10 mouse cellular contexts compared by ENCODE assay signal in the genomic region with DNA sequence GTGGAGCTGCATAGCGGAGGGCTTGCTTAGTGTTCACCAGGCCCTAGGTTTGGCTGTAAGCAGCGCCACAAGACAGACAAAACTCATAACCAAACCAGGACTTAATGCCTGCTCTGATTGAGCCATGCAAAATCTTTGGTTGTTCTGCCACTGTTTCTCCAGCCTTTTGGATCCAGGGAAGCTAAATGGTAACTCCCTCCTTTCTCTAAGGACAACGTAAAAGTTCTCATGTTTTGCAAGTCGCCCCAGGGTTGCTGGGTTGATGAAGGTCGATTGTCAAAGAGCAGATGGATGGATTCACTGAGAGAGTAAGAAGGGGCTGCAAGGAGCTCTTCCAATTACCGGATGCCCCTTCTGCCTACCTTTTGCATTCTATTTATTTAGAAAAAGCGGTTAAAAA. TPM values are rescaled to one million over a fixed set of nuclear protein-coding genes. Genes with fewer than 3 reads are reported as not detected.
DNase-seq lines count a peak whose midpoint lies in the region; ATAC-seq and TF ChIP-seq lines count a peak whose summit lies in the region.
"Had no signal": no experiment of that assay in that cellular context is flagged by ENCODE, and none has a peak within 500 bp of the region (broad histone marks: within the 10 kb centered on the region; RNA-seq: fewer than 3 reads in every experiment).

No protein-coding gene starts in this region.

- no peak for ATAC-seq in heart, embryonic 12.5 days (ENCODE audit: insufficient number of reproducible peaks, low FRiP score)
- no peak for ATAC-seq in heart, postnatal 0 days (ENCODE audit: insufficient read depth, low read depth)

- no peak for TF ChIP-seq POLR2A in bone marrow, adult 2 months (IDR thresholded peaks at IDR 0.05; ENCODE audit: borderline replicate concordance, control insufficient read depth, low read depth, low read length)

- no peak overlapping the region for H3K27ac ChIP-seq in heart, embryonic 12.5 days (ENCODE audit: poor library complexity, severe bottlenecking)
- H3K27ac ChIP-seq in bone marrow, adult 2 months (ENCODE audit: control insufficient read depth, insufficient read depth, low read depth, low read length, poor library complexity) = peak overlapping the region; percentile 94
- H3K27ac ChIP-seq in heart, postnatal 0 days (ENCODE audit: low read depth) = peak overlapping the region; percentile 72
- H3K27ac ChIP-seq in midbrain, embryonic 10.5 days (replicated peaks) = no peak overlapping the region

- H3K27me3 ChIP-seq in heart, embryonic 12.5 days (replicated peaks) = no peaks in the 10 kb centered on the region
- no peaks in the 10 kb centered on the region for H3K27me3 ChIP-seq in heart, postnatal 0 days (ENCODE audit: control insufficient read depth, insufficient read depth, low read length)
- H3K27me3 ChIP-seq in midbrain, embryonic 10.5 days (ENCODE audit: low read depth, poor library complexity, severe bottlenecking) = peaks cover 42% of the 10 kb centered on the region
- H3K27me3 ChIP-seq: Patski had no signal

- H3K9me3 ChIP-seq in heart, embryonic 12.5 days (replicated peaks) = no peaks in the 10 kb centered on the region
- H3K9me3 ChIP-seq in heart, postnatal 0 days (replicated peaks; ENCODE audit: control insufficient read depth, low read length) = no peaks in the 10 kb centered on the region
- no peaks in the 10 kb centered on the region for H3K9me3 ChIP-seq in midbrain, embryonic 10.5 days (replicated peaks)

- 23% methylated on average over 7 of the region's 7 CpGs for WGBS in heart, embryonic 12.5 days
- 9% methylated on average over 7 of the region's 7 CpGs for WGBS in bone marrow, adult 2 months
- WGBS in heart, postnatal 0 days = 13% methylated on average over 7 of the region's 7 CpGs
- 31% methylated on average over 7 of the region's 7 CpGs for WGBS in midbrain, embryonic 10.5 days

- no peak for TF ChIP-seq CTCF in bone marrow, adult 2 months (IDR thresholded peaks at IDR 0.05; ENCODE audit: control insufficient read depth, insufficient read depth, low read length)
- no peak for TF ChIP-seq CTCF in heart, postnatal 0 days (IDR thresholded peaks at IDR 0.05; ENCODE audit: low read depth)

- no peaks in the 10 kb centered on the region for H3K36me3 ChIP-seq in heart, embryonic 12.5 days
- H3K36me3 ChIP-seq in heart, postnatal 0 days (replicated peaks; ENCODE audit: control insufficient read depth, insufficient read depth, low read length) = no peaks in the 10 kb centered on the region
- no peaks in the 10 kb centered on the region for H3K36me3 ChIP-seq in midbrain, embryonic 10.5 days

- H3K9ac ChIP-seq in heart, embryonic 12.5 days = peak overlapping the region; percentile 78
- H3K9ac ChIP-seq in heart, postnatal 0 days (replicated peaks; ENCODE audit: low read depth, low read length) = peak overlapping the region; percentile 76

- peak overlapping the region; percentile 84 for H3K4me2 ChIP-seq in heart, embryonic 12.5 days
- H3K4me2 ChIP-seq in heart, postnatal 0 days (ENCODE audit: low read depth, low read length) = peak overlapping the region; percentile 89

- H3K4me3 ChIP-seq in heart, embryonic 12.5 days = peak overlapping the region; percentile 63
- H3K4me3 ChIP-seq in bone marrow, adult 2 months (replicated peaks; ENCODE audit: control insufficient read depth, low read depth, low read length) = peak overlapping the region; percentile 73
- peak overlapping the region; percentile 81 for H3K4me3 ChIP-seq in heart, postnatal 0 days (ENCODE audit: low read depth, low read length)
- peak overlapping the region; percentile 80 for H3K4me3 ChIP-seq in midbrain, embryonic 10.5 days

- no peak for TF ChIP-seq EP300 in heart, postnatal 0 days (IDR thresholded peaks at IDR 0.05; ENCODE audit: low read depth)

- DNase-seq in heart, postnatal 4 days = no peak
- DNase-seq in heart, postnatal 0 days (ENCODE audit: low spot score) = no peak
- peak; percentile 12 for DNase-seq in midbrain, embryonic 10.5 days (ENCODE audit: low spot score)
- no peak for DNase-seq in layer of hippocampus, postnatal 14 days (ENCODE audit: low spot score in 2 of 2)
- DNase-seq in layer of hippocampus, adult 9-11 months = no peak
- DNase-seq in B cell, adult 2 months = no peak

- H3K4me1 ChIP-seq in heart, embryonic 12.5 days (replicated peaks) = peaks cover 28% of the 10 kb centered on the region
- no peaks in the 10 kb centered on the region; the same call in 1 of the 2 replicates for H3K4me1 ChIP-seq in bone marrow, adult 2 months (ENCODE audit: control insufficient read depth, insufficient read depth, low read length)
- H3K4me1 ChIP-seq in heart, postnatal 0 days (ENCODE audit: control insufficient read depth, insufficient read depth) = peaks cover 32% of the 10 kb centered on the region
- H3K4me1 ChIP-seq in midbrain, embryonic 10.5 days = peaks cover 39% of the 10 kb centered on the region

RNA-seq across cellular contexts. Expression of a gene that starts 3.8 kb away (rescaled TPM):
- 4.1 and 5.9 TPM in 2 replicates for polyA plus RNA-seq in heart, embryonic 12.5 days (2016; fragmentation: Nextera tagmentation; extraction: Ambion mirVana)
- total RNA-seq in heart, postnatal 4 days (2021) = 10 to 100 TPM; 20.8 to 22.6 TPM
- polyA plus RNA-seq in bone marrow, adult 2 months (2011; ENCODE audit: insufficient read depth, insufficient read length, low replicate concordance, missing spikeins) = 195 and 311 TPM in 2 replicates
- 23.5 and 31.1 TPM in 2 replicates for total RNA-seq in heart, postnatal 0 days (2014; rRNA removed; ENCODE audit: low replicate concordance)
- 19.3 and 21.5 TPM in 2 replicates for polyA plus RNA-seq in heart, postnatal 0 days (2015; fragmentation: Nextera tagmentation; extraction: Ambion mirVana)
- 4.7 and 7.0 TPM in 2 replicates for polyA plus RNA-seq in midbrain, embryonic 10.5 days (2016; fragmentation: Nextera tagmentation; extraction: Ambion mirVana)
- total RNA-seq in layer of hippocampus, postnatal 14 days (2021) = 1 to 10 TPM; 7.3 to 8.3 TPM

RNA-seq across cellular contexts. Expression of a gene that starts 17.9 kb away (rescaled TPM):
- not detected in 2 replicates for polyA plus RNA-seq in heart, embryonic 12.5 days (2016; fragmentation: Nextera tagmentation; extraction: Ambion mirVana)
- not detected for total RNA-seq in heart, postnatal 4 days (2021)
- not detected in 2 replicates for polyA plus RNA-seq in bone marrow, adult 2 months (2011; ENCODE audit: insufficient read depth, insufficient read length, low replicate concordance, missing spikeins)
- not detected in 2 replicates for total RNA-seq in heart, postnatal 0 days (2014; rRNA removed; ENCODE audit: low replicate concordance)
- polyA plus RNA-seq in heart, postnatal 0 days (2015; fragmentation: Nextera tagmentation; extraction: Ambion mirVana) = 0.42 and 1.1 TPM in 2 replicates
- polyA plus RNA-seq in midbrain, embryonic 10.5 days (2016; fragmentation: Nextera tagmentation; extraction: Ambion mirVana) = 0.31 and 0.37 TPM in 2 replicates
- not detected for total RNA-seq in layer of hippocampus, postnatal 14 days (2021)
- total RNA-seq: layer of hippocampus, postnatal 10 days had no signal

RNA-seq across cellular contexts. Expression of a gene that starts 25.2 kb away (rescaled TPM):
- not detected in 2 replicates for polyA plus RNA-seq in heart, embryonic 12.5 days (2016; fragmentation: Nextera tagmentation; extraction: Ambion mirVana)
- not detected for total RNA-seq in heart, postnatal 4 days (2021)
- not detected in 2 replicates for polyA plus RNA-seq in bone marrow, adult 2 months (2011; ENCODE audit: insufficient read depth, insufficient read length, low replicate concordance, missing spikeins)
- not detected in 2 replicates for total RNA-seq in heart, postnatal 0 days (2014; rRNA removed; ENCODE audit: low replicate concordance)
- polyA plus RNA-seq in heart, postnatal 0 days (2015; fragmentation: Nextera tagmentation; extraction: Ambion mirVana) = not detected in 2 replicates
- polyA plus RNA-seq in midbrain, embryonic 10.5 days (2016; fragmentation: Nextera tagmentation; extraction: Ambion mirVana) = not detected in 2 replicates
- total RNA-seq in layer of hippocampus, postnatal 14 days (2021) = not detected
- total RNA-seq: layer of hippocampus, postnatal 10 days had no signal
- polyA plus RNA-seq: Patski had no signal

Comparison
In these comparisons a context has a peak if more than half of its experiments do, and no peak if none do; other contexts are left out.
1. H3K27ac ChIP-seq: peak in bone marrow, adult 2 months (single experiment) and heart, postnatal 0 days (single experiment); none in heart, embryonic 12.5 days (single experiment) and midbrain, embryonic 10.5 days (single experiment).
2. Peak in every context shown above with its lines, with median percentiles within 50 percentile points of each other: H3K4me3 ChIP-seq.